Mouse (Mus musculus) hindbrain, embryonic 14.5 days (tissue): ENCODE measurements around the gene Hc. TPM values are rescaled to one million over a fixed set of nuclear protein-coding genes. Genes with fewer than 3 reads are reported as not detected.

Source experiments
- ATAC-seq: fragments of 200-750 bp; cut with Nextera tagmentation; 2 replicates; pipeline ENCODE4 v1.8.0; 2017; ENCODE audit warnings: moderate number of reproducible peaks, mild to moderate bottlenecking, moderate TSS enrichment, moderate library complexity; ENCODE audit not compliant: low FRiP score
- DNase-seq: peaks from one replicate; pipeline ENCODE4 v3.0.0-alpha.2; 2015; ENCODE audit warnings: low spot score
- H3K27ac ChIP-seq: fragments of 300-500 bp; sonication (generic); 2 replicates; pipeline ENCODE4 v1.5.1; 2014; ENCODE audit warnings: mild to moderate bottlenecking, moderate library complexity
- H3K27me3 ChIP-seq: fragments of 300-500 bp; sonication (generic); 2 replicates; pipeline ENCODE4 v1.6.1; 2014; ENCODE audit warnings: mild to moderate bottlenecking, low read length, mixed read lengths; ENCODE audit not compliant: control insufficient read depth, insufficient read depth
- H3K36me3 ChIP-seq: fragments of 300-500 bp; sonication (generic); replicated peaks from 2 replicates; pipeline ENCODE4 v1.6.1; 2014; ENCODE audit not compliant: control insufficient read depth, insufficient read depth
- H3K4me1 ChIP-seq: fragments of 300-500 bp; sonication (generic); replicated peaks from 2 replicates; pipeline ENCODE4 v1.6.1; 2014; ENCODE audit warnings: antibody characterized with exemption, low read length, mixed read lengths; ENCODE audit not compliant: control insufficient read depth, insufficient read depth
- H3K4me2 ChIP-seq: fragments of 300-500 bp; sonication (generic); replicated peaks from 2 replicates; pipeline ENCODE4 v1.6.1; 2014; ENCODE audit warnings: mild to moderate bottlenecking, moderate library complexity
- H3K4me3 ChIP-seq: fragments of 300-500 bp; sonication (generic); replicated peaks from 2 replicates; pipeline ENCODE4 v1.5.1; 2014; ENCODE audit warnings: mild to moderate bottlenecking, low read length
- H3K9ac ChIP-seq: fragments of 300-500 bp; sonication (generic); 2 replicates; pipeline ENCODE4 v1.6.1; 2014
- H3K9me3 ChIP-seq: fragments of 300-500 bp; sonication (generic); 2 replicates; pipeline ENCODE4 v1.6.1; 2016; ENCODE audit warnings: low read length; ENCODE audit not compliant: control insufficient read depth
- WGBS: fragments of 180-500 bp; shearing (Covaris S2); extraction: QIAGEN DNeasy Blood & Tissue Kit; methylation state at CpG from one replicate; pipeline ENCODE4 v1.1.7; 2014; 5-methylcytosine and 5-hydroxymethylcytosine counted together
- polyA plus RNA-seq: library from polyadenylated mRNA; unstranded; fragments of >200 nt; fragmentation: Nextera tagmentation; extraction: Ambion mirVana; gene quantifications from 2 replicates; pipeline ENCODE4 v1.2.1, GENCODE M21; 2014

Hc gene
- polyA plus RNA-seq, 1 experiment from 2014 or later, result 0.46 TPM

GRCm38 (mm10) chr2:35021806-35022205 is 39.4 kb downstream of the Hc start:
- Histone ChIP-seq H3K36me3 (no peaks in the 10 kb centered on the region), H3K27me3 (no peaks in the 10 kb centered on the region), H3K4me2 (no peak overlapping the region), H3K9me3 (no peaks in the 10 kb centered on the region), H3K27ac (no peak overlapping the region), H3K9ac (no peak overlapping the region), H3K4me1 (no peaks in the 10 kb centered on the region), H3K4me3 (no peak overlapping the region)
- DNase-seq, result no peak
- no peak for ATAC-seq
- WGBS, result 84% methylated on average over 5 of the region's 5 CpGs

- DNase-seq, result no peak
- no peak overlapping the region for H3K4me2 ChIP-seq
- 56% methylated on average over 6 of the region's 6 CpGs for WGBS
- H3K27ac ChIP-seq, result no peak overlapping the region
- no peaks in the 10 kb centered on the region for H3K4me1 ChIP-seq
- H3K27me3 ChIP-seq, result no peaks in the 10 kb centered on the region
- no peak overlapping the region for H3K9ac ChIP-seq
- no peaks in the 10 kb centered on the region for H3K9me3 ChIP-seq
- H3K4me3 ChIP-seq, result no peak overlapping the region
- no peak for ATAC-seq
- H3K36me3 ChIP-seq, result no peaks in the 10 kb centered on the region
These were observed 45.4 kb downstream of the Hc start for GRCm38 (mm10) chr2:35015861-35016260.

GRCm38 (mm10) chr2:35011649-35012048 is 49.6 kb downstream of the Hc start:
- H3K9me3 ChIP-seq, result no peaks in the 10 kb centered on the region
- no peak for DNase-seq
- no peak for ATAC-seq
- H3K36me3 ChIP-seq, result no peaks in the 10 kb centered on the region
- H3K4me1 ChIP-seq, result no peaks in the 10 kb centered on the region
- H3K9ac ChIP-seq, result no peak overlapping the region
- no peak overlapping the region for H3K4me2 ChIP-seq
- no peak overlapping the region for H3K27ac ChIP-seq
- no peaks in the 10 kb centered on the region for H3K27me3 ChIP-seq
- no peak overlapping the region for H3K4me3 ChIP-seq
- 95% methylated on average over 8 of the region's 8 CpGs for WGBS

GRCm38 (mm10) chr2:34998956-34999355 is 62.3 kb downstream of the Hc start:
- H3K27me3 ChIP-seq, result no peaks in the 10 kb centered on the region
- H3K4me1 ChIP-seq, result peaks cover 3% of the 10 kb centered on the region
- no peaks in the 10 kb centered on the region for H3K36me3 ChIP-seq
- no peak overlapping the region for H3K4me3 ChIP-seq
- no peak overlapping the region for H3K27ac ChIP-seq
- ATAC-seq (no peak), DNase-seq (no peak)
- no peaks in the 10 kb centered on the region for H3K9me3 ChIP-seq
- 78% methylated on average over 9 of the region's 9 CpGs for WGBS
- no peak overlapping the region for H3K9ac ChIP-seq
- H3K4me2 ChIP-seq, result no peak overlapping the region

GRCm38 (mm10) chr2:34996506-34996905 is 64.7 kb downstream of the Hc start:
- Histone ChIP-seq H3K9ac (no peak overlapping the region), H3K27ac (no peak overlapping the region), H3K9me3 (no peaks in the 10 kb centered on the region), H3K4me2 (no peak overlapping the region), H3K27me3 (no peaks in the 10 kb centered on the region), H3K4me3 (no peak overlapping the region), H3K4me1 (peaks cover 17% of the 10 kb centered on the region), H3K36me3 (no peaks in the 10 kb centered on the region)
- 89% methylated on average over 5 of the region's 5 CpGs for WGBS
- ATAC-seq (no peak), DNase-seq (no peak)

GRCm38 (mm10) chr2:34993696-34994356 is 67.4 kb downstream of the Hc start:
- Histone ChIP-seq H3K27ac (peak overlapping the region; percentile 82), H3K9ac (no peak overlapping the region), H3K9me3 (no peaks in the 10 kb centered on the region), H3K27me3 (no peaks in the 10 kb centered on the region), H3K36me3 (no peaks in the 10 kb centered on the region), H3K4me2 (peak overlapping the region; percentile 29), H3K4me3 (no peak overlapping the region), H3K4me1 (peaks cover 17% of the 10 kb centered on the region)
- WGBS, result 55% methylated on average over 5 of the region's 5 CpGs
- peak; percentile 51; the same call in 1 of the 2 replicates for ATAC-seq
- peak; percentile 33 for DNase-seq

GRCm38 (mm10) chr2:34992729-34993695 is 68.2 kb downstream of the Hc start:
- H3K27ac ChIP-seq, result peak overlapping the region; percentile 82
- WGBS, result 5% methylated on average over 9 of the region's 9 CpGs
- H3K4me3 ChIP-seq, result no peak overlapping the region
- H3K4me2 ChIP-seq, result peak overlapping the region; percentile 29
- no peaks in the 10 kb centered on the region for H3K36me3 ChIP-seq
- H3K9me3 ChIP-seq, result no peaks in the 10 kb centered on the region
- no peak overlapping the region; the same call in 1 of the 2 replicates for H3K9ac ChIP-seq
- peak; percentile 75 for DNase-seq
- no peaks in the 10 kb centered on the region for H3K27me3 ChIP-seq
- ATAC-seq, result peak; percentile 77; the same call in 1 of the 2 replicates
- H3K4me1 ChIP-seq, result peaks cover 17% of the 10 kb centered on the region

- Histone ChIP-seq H3K27me3 (no peaks in the 10 kb centered on the region), H3K36me3 (no peaks in the 10 kb centered on the region), H3K4me1 (peaks cover 17% of the 10 kb centered on the region), H3K4me2 (no peak overlapping the region), H3K27ac (no peak overlapping the region), H3K9me3 (no peaks in the 10 kb centered on the region), H3K4me3 (no peak overlapping the region), H3K9ac (no peak overlapping the region)
- 69% methylated on average over 3 of the region's 3 CpGs for WGBS
- ATAC-seq (no peak), DNase-seq (no peak)
These were observed 69.3 kb downstream of the Hc start for GRCm38 (mm10) chr2:34991966-34992365.

GRCm38 (mm10) chr2:34989749-34990148 is 71.5 kb downstream of the Hc start:
- WGBS, result 85% methylated on average over 1 of the region's 1 CpGs
- H3K27me3 ChIP-seq, result no peaks in the 10 kb centered on the region
- no peak overlapping the region for H3K27ac ChIP-seq
- H3K4me1 ChIP-seq, result peaks cover 17% of the 10 kb centered on the region
- no peak overlapping the region for H3K4me2 ChIP-seq
- no peak for ATAC-seq
- no peaks in the 10 kb centered on the region for H3K9me3 ChIP-seq
- DNase-seq, result no peak
- no peaks in the 10 kb centered on the region for H3K36me3 ChIP-seq
- H3K9ac ChIP-seq, result no peak overlapping the region
- no peak overlapping the region for H3K4me3 ChIP-seq
